In genomic region chr7:114156364-114156763, GRCm38 (mm10) we compare ENCODE assay signal across 20 mouse cellular contexts.
"Had no signal": no experiment of that assay in that cellular context is flagged by ENCODE, and none has a peak within 500 bp of the region (broad histone marks: within the 10 kb centered on the region; RNA-seq: fewer than 3 reads in every experiment).

No protein-coding gene starts in this region.

- DNase-seq: kidney, postnatal 25 days; left cerebral cortex, postnatal 4 days; liver, postnatal 0 days; lung, postnatal 14 days; lung, postnatal 4 days; midbrain, embryonic 14.5 days; retina, postnatal 1 day; right cerebral cortex, postnatal 25 days; spleen, adult 18-20 months; thymus, postnatal 25 days had no signal

- H3K27ac ChIP-seq: kidney, postnatal 0 days; limb, embryonic 12.5 days; limb, embryonic 15.5 days; liver, embryonic 14.5 days; neural tube, embryonic 12.5 days; neural tube, embryonic 15.5 days; stomach, embryonic 15.5 days had no signal

- H3K4me3 ChIP-seq: limb, embryonic 12.5 days; limb, embryonic 15.5 days; lung, embryonic 15.5 days; neural tube, embryonic 12.5 days; neural tube, embryonic 15.5 days; stomach, embryonic 15.5 days had no signal

- H3K27me3 ChIP-seq: limb, embryonic 12.5 days; limb, embryonic 15.5 days; neural tube, embryonic 12.5 days; neural tube, embryonic 15.5 days; stomach, embryonic 15.5 days had no signal

- H3K4me2 ChIP-seq: limb, embryonic 12.5 days; limb, embryonic 15.5 days; liver, embryonic 11.5 days; lung, embryonic 15.5 days; midbrain, embryonic 11.5 days; neural tube, embryonic 12.5 days; neural tube, embryonic 15.5 days; stomach, embryonic 15.5 days had no signal

- H3K4me1 ChIP-seq: limb, embryonic 12.5 days; limb, embryonic 15.5 days; neural tube, embryonic 12.5 days; stomach, embryonic 15.5 days had no signal

- ATAC-seq: liver, postnatal 0 days had no signal

- H3K9me3 ChIP-seq: limb, embryonic 12.5 days; limb, embryonic 15.5 days; lung, embryonic 15.5 days; neural tube, embryonic 12.5 days; neural tube, embryonic 15.5 days; stomach, embryonic 15.5 days had no signal

- H3K9ac ChIP-seq: limb, embryonic 12.5 days; limb, embryonic 15.5 days; liver, embryonic 14.5 days; liver, postnatal 0 days; lung, embryonic 15.5 days; neural tube, embryonic 12.5 days; neural tube, embryonic 15.5 days; stomach, embryonic 15.5 days had no signal

- H3K36me3 ChIP-seq: limb, embryonic 12.5 days; limb, embryonic 15.5 days; lung, embryonic 15.5 days; neural tube, embryonic 12.5 days; neural tube, embryonic 15.5 days; stomach, embryonic 15.5 days had no signal
